Mouse (Mus musculus) heart, postnatal 0 days (tissue): Measurements from ENCODE around the gene Wasf3.

ENCODE experiments used
- CTCF ChIP-seq: IDR thresholded peaks from 2 replicates; pipeline ENCODE4 v1.5.1; 2016; ENCODE audit warnings: antibody characterized with exemption, control low read depth, low read depth
- EP300 ChIP-seq: IDR thresholded peaks from 2 replicates; pipeline ENCODE4 v1.6.1; 2016; ENCODE audit warnings: antibody characterized with exemption, low read depth

GRCm38 (mm10) chr5:146373238-146373637, 11.5 kb upstream of the Wasf3 start:
- no peak for TF ChIP-seq CTCF
- TF ChIP-seq EP300 = no peak
